Mouse (Mus musculus): ENCODE results near the gene St3gal3. TPM values are rescaled to one million over a fixed set of nuclear protein-coding genes. Genes with fewer than 3 reads are reported as not detected.
A peak's percentile ranks its signal among the peaks of the same experiment; 100 is the strongest.

St3gal3 gene
- total and polyA plus RNA-seq, 2 experiments: 27.9 to 44.9 TPM

DNA sequence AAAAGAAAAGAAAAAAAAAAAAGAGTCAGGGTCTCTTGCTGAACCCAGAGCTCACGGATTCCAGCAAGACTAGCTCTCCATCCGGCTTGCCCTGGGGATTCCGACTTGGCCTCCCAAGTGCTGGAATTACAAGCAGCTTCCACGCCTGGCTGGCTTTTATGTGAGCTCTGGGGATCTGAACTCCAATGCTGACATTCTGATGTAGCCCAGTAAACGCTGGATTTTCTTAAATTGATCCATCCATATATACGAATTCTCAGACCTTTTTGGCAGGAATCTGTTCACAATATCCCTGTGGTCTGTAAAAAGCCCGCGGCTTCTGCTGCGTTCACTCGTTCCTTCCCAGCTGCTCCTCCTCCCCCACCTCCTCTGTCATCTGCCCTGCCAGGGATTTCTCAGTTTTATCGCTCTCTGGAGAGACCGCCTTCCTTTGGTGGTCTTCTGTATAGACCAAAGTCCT is 57.4 kb downstream of the St3gal3 start:
- H3K27ac ChIP-seq (replicated peaks; ENCODE audit: insufficient read depth, low read depth, low read length): no peak overlapping the region
- H3K4me1 ChIP-seq (ENCODE audit: control insufficient read depth, insufficient read depth, low read length): peaks cover 3% of the 10 kb centered on the region
- H3K9ac ChIP-seq (ENCODE audit: low read depth, low read length): no peak overlapping the region
- DNase-seq (ENCODE audit: extremely low read depth, low read depth, low spot score): no peak
- H3K4me3 ChIP-seq (ENCODE audit: insufficient read depth, low read depth, low read length): no peak overlapping the region
- H3K36me3 ChIP-seq (ENCODE audit: control insufficient read depth, insufficient read depth, low read length): no peaks in the 10 kb centered on the region
- TF ChIP-seq CTCF (IDR thresholded peaks at IDR 0.05; ENCODE audit: low read depth, low read length) (no peak), POLR2A (IDR thresholded peaks at IDR 0.05; ENCODE audit: extremely low read depth, insufficient read depth, low read length) (no peak)
- no peaks in the 10 kb centered on the region for H3K27me3 ChIP-seq (ENCODE audit: control insufficient read depth, insufficient read depth, low read length)
- 94% methylated on average over 12 of the region's 12 CpGs for WGBS
- H3K79me2 ChIP-seq (ENCODE audit: control insufficient read depth, insufficient read depth, low read length): peaks cover 20% of the 10 kb centered on the region; the same call in 1 of the 2 replicates

DNA sequence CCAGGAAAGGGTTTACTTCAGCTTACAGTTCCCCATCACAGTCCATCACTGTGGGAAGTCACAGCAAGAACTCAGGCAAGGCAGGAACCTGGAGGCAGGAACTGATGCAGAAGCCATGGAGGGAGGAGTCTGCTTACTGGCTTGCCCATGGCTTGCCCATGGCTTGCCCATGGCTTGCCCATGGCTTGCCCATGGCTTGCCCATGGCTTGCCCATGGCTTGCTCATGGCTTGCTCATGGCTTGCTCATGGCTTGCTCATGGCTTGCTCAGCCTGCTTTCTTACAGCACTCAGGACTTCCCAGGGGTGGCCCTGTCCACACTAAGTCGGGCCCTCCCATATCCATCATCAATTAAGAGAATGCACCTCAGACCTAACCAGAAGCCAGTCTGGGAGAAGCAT is 58.1 kb downstream of the St3gal3 start:
- H3K9ac ChIP-seq (ENCODE audit: low read depth, low read length): no peak overlapping the region
- H3K4me1 ChIP-seq (ENCODE audit: control insufficient read depth, insufficient read depth, low read length): peaks cover 3% of the 10 kb centered on the region
- H3K36me3 ChIP-seq (ENCODE audit: control insufficient read depth, insufficient read depth, low read length): no peaks in the 10 kb centered on the region
- no peaks in the 10 kb centered on the region for H3K27me3 ChIP-seq (ENCODE audit: control insufficient read depth, insufficient read depth, low read length)
- DNase-seq (ENCODE audit: extremely low read depth, low read depth, low spot score): no peak
- peaks cover 19% of the 10 kb centered on the region; the same call in 1 of the 2 replicates for H3K79me2 ChIP-seq (ENCODE audit: control insufficient read depth, insufficient read depth, low read length)
- TF ChIP-seq POLR2A (IDR thresholded peaks at IDR 0.05; ENCODE audit: extremely low read depth, insufficient read depth, low read length): no peak
- no peak for TF ChIP-seq CTCF (IDR thresholded peaks at IDR 0.05; ENCODE audit: low read depth, low read length)
- H3K4me3 ChIP-seq (ENCODE audit: insufficient read depth, low read depth, low read length): no peak overlapping the region
- 86% methylated on average over 1 of the region's 1 CpGs for WGBS
- no peak overlapping the region for H3K27ac ChIP-seq (replicated peaks; ENCODE audit: insufficient read depth, low read depth, low read length)

DNA sequence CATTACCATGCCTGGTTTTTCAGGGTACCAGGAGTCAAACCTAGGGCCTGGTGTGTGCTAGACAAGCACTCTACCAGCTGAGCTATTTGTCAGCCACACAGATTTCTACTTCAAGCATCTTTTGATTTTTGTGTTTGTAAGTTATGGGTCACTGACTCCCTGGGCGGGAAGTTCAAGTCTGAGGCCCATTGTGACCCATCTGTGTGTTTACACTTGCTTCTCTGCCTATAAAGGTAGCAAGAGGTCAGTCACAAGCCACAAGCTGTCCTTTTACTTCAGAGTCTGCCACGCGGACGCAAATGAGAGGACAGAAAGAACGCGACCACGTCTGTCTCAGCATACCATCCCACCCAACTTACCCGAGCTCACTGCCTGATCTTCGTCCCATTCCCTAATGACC is 59.4 kb downstream of the St3gal3 start:
- no peaks in the 10 kb centered on the region for H3K36me3 ChIP-seq (ENCODE audit: control insufficient read depth, insufficient read depth, low read length)
- H3K27me3 ChIP-seq (ENCODE audit: control insufficient read depth, insufficient read depth, low read length): no peaks in the 10 kb centered on the region
- WGBS: 54% methylated on average over 9 of the region's 9 CpGs
- H3K79me2 ChIP-seq (ENCODE audit: control insufficient read depth, insufficient read depth, low read length): peaks cover 24% of the 10 kb centered on the region; the same call in 1 of the 2 replicates
- no peak overlapping the region for H3K27ac ChIP-seq (replicated peaks; ENCODE audit: insufficient read depth, low read depth, low read length)
- no peak overlapping the region for H3K9ac ChIP-seq (ENCODE audit: low read depth, low read length)
- H3K4me1 ChIP-seq (ENCODE audit: control insufficient read depth, insufficient read depth, low read length): peaks cover 3% of the 10 kb centered on the region
- no peak for TF ChIP-seq POLR2A (IDR thresholded peaks at IDR 0.05; ENCODE audit: extremely low read depth, insufficient read depth, low read length)
- TF ChIP-seq CTCF (IDR thresholded peaks at IDR 0.05; ENCODE audit: low read depth, low read length): no peak
- DNase-seq (ENCODE audit: extremely low read depth, low read depth, low spot score): peak; percentile 57
- no peak overlapping the region for H3K4me3 ChIP-seq (ENCODE audit: insufficient read depth, low read depth, low read length)

DNA sequence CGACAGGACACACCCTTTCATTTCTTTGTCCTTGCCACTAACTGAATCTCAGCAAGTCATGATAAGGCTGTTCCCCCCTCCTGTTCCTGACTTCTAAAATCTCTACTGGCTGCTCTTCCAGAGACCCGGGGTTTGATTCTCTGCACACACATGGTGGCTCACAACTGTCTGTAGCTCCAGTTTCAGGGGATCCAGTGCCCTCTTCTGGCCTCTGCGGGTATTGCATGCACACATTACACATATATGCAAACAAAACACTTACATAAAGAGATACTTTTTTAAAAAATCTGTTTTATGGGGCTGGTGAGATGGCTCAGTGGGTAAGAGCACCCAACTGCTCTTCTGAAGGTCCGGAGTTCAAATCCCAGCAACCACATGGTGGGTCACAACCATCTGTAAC is 60.5 kb downstream of the St3gal3 start:
- peak; percentile 47 for TF ChIP-seq CTCF (IDR thresholded peaks at IDR 0.05; ENCODE audit: low read depth, low read length)
- no peak for TF ChIP-seq POLR2A (IDR thresholded peaks at IDR 0.05; ENCODE audit: extremely low read depth, insufficient read depth, low read length)
- WGBS: 91% methylated on average over 4 of the region's 4 CpGs

DNA sequence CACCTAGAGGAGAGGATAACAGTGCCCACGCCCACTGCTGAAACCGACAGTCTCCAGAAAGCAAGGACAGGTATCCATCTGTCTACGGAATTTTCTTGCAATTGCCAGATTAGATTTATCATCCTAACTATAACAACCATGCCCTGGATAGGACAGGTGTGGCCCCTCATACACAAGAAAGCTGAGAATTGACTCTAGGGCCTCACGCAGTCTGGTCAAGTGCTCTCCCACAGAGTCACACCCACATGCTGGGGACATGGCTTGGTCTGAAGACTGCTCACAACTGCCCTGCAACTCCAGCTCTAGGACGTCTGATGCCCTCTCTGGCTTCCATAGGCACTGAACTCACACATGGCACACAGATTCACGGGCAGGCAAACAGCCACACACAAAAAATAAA is 61.6 kb downstream of the St3gal3 start:
- Histone ChIP-seq H3K36me3 (ENCODE audit: control insufficient read depth, insufficient read depth, low read length) (no peaks in the 10 kb centered on the region), H3K27me3 (ENCODE audit: control insufficient read depth, insufficient read depth, low read length) (no peaks in the 10 kb centered on the region), H3K27ac (replicated peaks; ENCODE audit: insufficient read depth, low read depth, low read length) (no peak overlapping the region), H3K4me1 (ENCODE audit: control insufficient read depth, insufficient read depth, low read length) (peaks cover 3% of the 10 kb centered on the region), H3K9ac (ENCODE audit: low read depth, low read length) (no peak overlapping the region), H3K79me2 (ENCODE audit: control insufficient read depth, insufficient read depth, low read length) (peaks cover 30% of the 10 kb centered on the region; the same call in 1 of the 2 replicates), H3K4me3 (ENCODE audit: insufficient read depth, low read depth, low read length) (no peak overlapping the region)
- WGBS: 91% methylated on average over 6 of the region's 6 CpGs
- DNase-seq (ENCODE audit: extremely low read depth, low read depth, low spot score): no peak
- TF ChIP-seq POLR2A (IDR thresholded peaks at IDR 0.05; ENCODE audit: extremely low read depth, insufficient read depth, low read length) (no peak), CTCF (IDR thresholded peaks at IDR 0.05; ENCODE audit: low read depth, low read length) (no peak)

More for the DNA sequence above, 60.5 kb downstream of the St3gal3 start:
- H3K27ac ChIP-seq (replicated peaks; ENCODE audit: insufficient read depth, low read depth, low read length): no peak overlapping the region
- H3K4me1 ChIP-seq (ENCODE audit: control insufficient read depth, insufficient read depth, low read length): peaks cover 3% of the 10 kb centered on the region
- no peak overlapping the region for H3K9ac ChIP-seq (ENCODE audit: low read depth, low read length)
- H3K79me2 ChIP-seq (ENCODE audit: control insufficient read depth, insufficient read depth, low read length): peaks cover 30% of the 10 kb centered on the region; the same call in 1 of the 2 replicates
- no peak for DNase-seq (ENCODE audit: extremely low read depth, low read depth, low spot score)
- no peak overlapping the region for H3K4me3 ChIP-seq (ENCODE audit: insufficient read depth, low read depth, low read length)
- H3K36me3 ChIP-seq (ENCODE audit: control insufficient read depth, insufficient read depth, low read length): no peaks in the 10 kb centered on the region
- H3K27me3 ChIP-seq (ENCODE audit: control insufficient read depth, insufficient read depth, low read length): no peaks in the 10 kb centered on the region

DNA sequence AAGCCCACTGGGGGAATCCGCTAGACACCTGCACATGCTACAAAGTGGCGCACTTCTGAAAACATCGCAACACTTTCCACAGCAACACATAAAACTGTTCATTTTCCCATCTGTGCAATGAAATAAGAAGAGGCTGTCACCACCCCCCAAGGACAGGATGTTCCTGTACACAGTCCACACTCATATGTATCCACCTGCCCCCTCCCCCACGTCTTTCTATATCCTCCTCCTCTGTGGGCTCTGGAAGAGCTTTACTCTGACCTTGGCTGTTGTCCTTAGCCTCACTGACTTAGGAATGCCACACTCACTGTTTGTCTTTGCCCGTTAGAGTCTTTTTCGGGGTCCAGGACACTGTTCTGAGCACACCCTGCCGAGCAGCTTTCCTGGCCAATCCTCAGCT is 62.8 kb downstream of the St3gal3 start:
- 86% methylated on average over 7 of the region's 7 CpGs for WGBS
- Histone ChIP-seq H3K36me3 (ENCODE audit: control insufficient read depth, insufficient read depth, low read length) (no peaks in the 10 kb centered on the region), H3K27me3 (ENCODE audit: control insufficient read depth, insufficient read depth, low read length) (no peaks in the 10 kb centered on the region), H3K9ac (ENCODE audit: low read depth, low read length) (no peak overlapping the region), H3K79me2 (ENCODE audit: control insufficient read depth, insufficient read depth, low read length) (peaks cover 33% of the 10 kb centered on the region; the same call in 1 of the 2 replicates), H3K4me1 (ENCODE audit: control insufficient read depth, insufficient read depth, low read length) (peaks cover 3% of the 10 kb centered on the region), H3K27ac (replicated peaks; ENCODE audit: insufficient read depth, low read depth, low read length) (no peak overlapping the region), H3K4me3 (ENCODE audit: insufficient read depth, low read depth, low read length) (no peak overlapping the region)
- no peak for DNase-seq (ENCODE audit: extremely low read depth, low read depth, low spot score)
- no peak for TF ChIP-seq CTCF (IDR thresholded peaks at IDR 0.05; ENCODE audit: low read depth, low read length)
- no peak for TF ChIP-seq POLR2A (IDR thresholded peaks at IDR 0.05; ENCODE audit: extremely low read depth, insufficient read depth, low read length)

Measured in liver, adult 2 months (tissue).